Mouse (Mus musculus) stomach, postnatal 0 days (tissue): Measurements from ENCODE around the gene Gm10778. TPM values are rescaled to one million over a fixed set of nuclear protein-coding genes. Genes with fewer than 3 reads are reported as not detected.

Source experiments
- ATAC-seq: fragments of 200-750 bp; cut with Nextera tagmentation; 2 replicates; pipeline ENCODE4 v1.8.0; 2017; ENCODE audit not compliant: low FRiP score, low TSS enrichment
- DNase-seq: peaks from one replicate; pipeline ENCODE4 v3.0.0-alpha.2; 2016; ENCODE audit warnings: low spot score
- H3K27ac ChIP-seq: fragments of 300-500 bp; sonication (generic); replicated peaks from 2 replicates; pipeline ENCODE4 v1.5.1; 2014; ENCODE audit warnings: mild to moderate bottlenecking, control low read depth
- H3K27me3 ChIP-seq: fragments of 300-500 bp; sonication (generic); 2 replicates; pipeline ENCODE4 v1.6.1; 2014; ENCODE audit warnings: low read length; ENCODE audit not compliant: control insufficient read depth, insufficient read depth
- H3K36me3 ChIP-seq: fragments of 300-500 bp; sonication (generic); 2 replicates; pipeline ENCODE4 v1.6.1; 2014; ENCODE audit warnings: low read length, mixed read lengths; ENCODE audit not compliant: control insufficient read depth, insufficient read depth
- H3K4me1 ChIP-seq: fragments of 300-500 bp; sonication (generic); replicated peaks from 2 replicates; pipeline ENCODE4 v1.6.1; 2014; ENCODE audit warnings: antibody characterized with exemption; ENCODE audit not compliant: control insufficient read depth, insufficient read depth
- H3K4me2 ChIP-seq: fragments of 300-500 bp; sonication (generic); replicated peaks from 2 replicates; pipeline ENCODE4 v1.6.1; 2014; ENCODE audit warnings: low read depth, mild to moderate bottlenecking, control low read depth, moderate library complexity
- H3K4me3 ChIP-seq: fragments of 300-500 bp; sonication (generic); 2 replicates; pipeline ENCODE4 v1.5.1; 2014; ENCODE audit warnings: low read depth, low read length, control low read depth
- H3K9ac ChIP-seq: fragments of 300-500 bp; sonication (generic); 2 replicates; pipeline ENCODE4 v1.6.1; 2014; ENCODE audit warnings: mild to moderate bottlenecking, low read length, control low read depth, mixed read lengths
- H3K9me3 ChIP-seq: fragments of 300-500 bp; sonication (generic); 2 replicates; pipeline ENCODE4 v1.6.1; 2016; ENCODE audit warnings: low read length; ENCODE audit not compliant: control insufficient read depth
- CTCF ChIP-seq: IDR thresholded peaks from 2 replicates; pipeline ENCODE4 v1.5.1; 2016; ENCODE audit warnings: antibody characterized with exemption, low read depth, mild to moderate bottlenecking, moderate library complexity
- EP300 ChIP-seq: optimal IDR thresholded peaks from 2 replicates; pipeline ENCODE3; 2016; ENCODE audit warnings: antibody characterized with exemption
- WGBS: fragments of 180-500 bp; shearing (Covaris S2); extraction: QIAGEN DNeasy Blood & Tissue Kit; methylation state at CpG from one replicate; pipeline ENCODE4 v1.1.7; 2014; 5-methylcytosine and 5-hydroxymethylcytosine counted together
- polyA plus RNA-seq: library from polyadenylated mRNA; unstranded; fragments of >200 nt; fragmentation: Nextera tagmentation; extraction: Ambion mirVana; gene quantifications from 2 replicates; pipeline ENCODE4 v1.2.1, GENCODE M21; 2015

Gm10778 gene
- polyA plus RNA-seq, 1 experiment from 2014 or later: 2.4 TPM

GRCm38 (mm10) chr10:81602741-81603151 lies 46.1 kb upstream of the Gm10778 start:
- no peak for ATAC-seq
- peaks cover 12% of the 10 kb centered on the region for H3K4me1 ChIP-seq

DNA sequence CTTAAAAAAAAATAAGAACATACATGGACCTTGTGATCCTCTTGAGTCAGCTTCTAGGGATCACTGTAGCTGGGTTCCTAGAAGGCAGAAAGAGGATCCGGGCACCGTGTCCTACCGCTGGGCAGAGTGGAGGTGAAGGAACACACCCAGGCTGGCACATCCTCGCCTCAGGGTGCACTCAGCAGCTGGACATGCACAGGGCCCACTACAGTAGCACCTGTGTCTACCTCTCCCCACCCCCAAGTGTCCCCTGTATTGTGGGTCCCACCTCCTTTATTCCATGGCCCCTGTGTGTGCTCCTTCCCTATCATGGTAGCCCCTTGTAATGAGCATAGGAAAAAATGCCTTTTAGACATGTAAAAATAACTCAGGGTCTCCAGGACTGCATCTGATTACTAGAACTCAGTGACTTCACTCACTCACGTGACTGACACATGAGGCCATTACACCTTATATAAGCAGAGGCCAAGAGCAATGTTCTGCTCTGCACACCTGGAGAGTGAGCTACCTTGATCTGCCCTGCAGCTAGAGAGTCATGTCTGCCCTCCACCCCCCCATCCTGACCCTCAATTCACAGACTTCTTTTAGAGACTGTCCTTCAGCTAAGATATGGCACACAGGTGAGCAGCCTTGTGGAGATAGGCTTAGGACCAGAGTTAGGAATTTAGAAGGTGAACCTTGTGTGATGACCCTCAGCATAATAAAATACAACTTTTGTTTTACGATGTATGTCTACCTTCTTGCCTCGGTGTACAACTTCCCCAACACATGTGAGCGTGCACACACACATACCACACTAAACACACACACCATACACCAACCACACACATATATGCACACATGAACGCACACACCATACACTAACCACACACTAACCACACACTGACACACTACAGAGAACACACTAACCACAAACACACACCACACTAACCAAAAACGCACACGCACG lies 44.6 kb upstream of the Gm10778 start:
- no peak; the same call in 1 of the 2 replicates for ATAC-seq
- H3K27me3 ChIP-seq: no peaks in the 10 kb centered on the region
- TF ChIP-seq EP300: no peak
- TF ChIP-seq CTCF: no peak
- H3K27ac ChIP-seq: no peak overlapping the region
- no peaks in the 10 kb centered on the region for H3K36me3 ChIP-seq
- H3K9me3 ChIP-seq: no peaks in the 10 kb centered on the region
- WGBS: 79% methylated on average over 12 of the region's 12 CpGs
- H3K4me3 ChIP-seq: no peak overlapping the region
- no peak for DNase-seq
- H3K4me2 ChIP-seq: peak overlapping the region; percentile 59; the same call in 1 of the 2 replicates
- no peak overlapping the region for H3K9ac ChIP-seq
- peaks cover 12% of the 10 kb centered on the region for H3K4me1 ChIP-seq

More at GRCm38 (mm10) chr10:81602741-81603151, 46.1 kb upstream of the Gm10778 start:
- Histone ChIP-seq H3K36me3 (no peaks in the 10 kb centered on the region), H3K27ac (no peak overlapping the region), H3K9ac (no peak overlapping the region), H3K4me3 (no peak overlapping the region), H3K27me3 (no peaks in the 10 kb centered on the region), H3K4me2 (no peak overlapping the region), H3K9me3 (no peaks in the 10 kb centered on the region)
- DNase-seq: peak; percentile 37
- TF ChIP-seq EP300 (no peak), CTCF (peak; percentile 77)
- WGBS: 23% methylated on average over 4 of the region's 4 CpGs

DNA sequence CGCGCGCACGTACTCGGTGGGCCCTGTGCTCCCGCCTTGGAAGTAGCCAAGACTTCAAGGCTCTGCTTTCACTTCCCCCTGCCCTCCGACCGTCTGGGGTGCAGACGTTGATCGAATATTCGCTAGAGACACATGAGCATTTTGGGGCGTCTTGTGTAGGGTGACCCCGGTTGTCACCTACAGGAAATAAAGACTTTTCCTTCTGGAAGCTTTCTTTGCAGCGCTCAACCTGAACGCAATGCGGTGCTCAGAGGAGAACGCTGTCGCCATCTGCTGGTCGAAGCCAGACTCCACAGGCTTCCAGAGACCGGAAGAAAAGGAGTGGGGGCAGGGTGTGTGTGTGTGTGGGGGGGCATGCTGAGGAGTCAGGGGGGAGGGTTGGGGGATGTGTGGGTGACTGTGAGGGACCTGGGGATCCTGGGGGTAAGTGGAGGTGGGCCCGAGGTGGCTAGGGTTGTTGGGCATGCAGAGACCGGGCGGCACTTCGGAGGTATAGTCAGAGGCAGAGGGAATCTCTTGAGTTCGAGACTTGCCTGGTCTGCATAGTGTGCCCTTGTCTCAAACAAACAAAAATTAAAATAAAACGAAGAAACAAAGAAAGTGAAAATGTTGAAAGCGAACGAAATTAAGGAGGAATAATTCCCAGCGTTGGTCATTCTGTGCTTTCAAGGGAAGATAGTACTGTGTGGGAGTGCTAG lies 43.7 kb upstream of the Gm10778 start:
- 20% methylated on average over 29 of the region's 29 CpGs for WGBS
- peak; percentile 59 for ATAC-seq
- Histone ChIP-seq H3K4me3 (peak overlapping the region; percentile 28), H3K27ac (peak overlapping the region; percentile 86), H3K9ac (peak overlapping the region; percentile 47), H3K9me3 (no peaks in the 10 kb centered on the region), H3K4me1 (peaks cover 12% of the 10 kb centered on the region), H3K4me2 (peak overlapping the region; percentile 59), H3K27me3 (no peaks in the 10 kb centered on the region), H3K36me3 (no peaks in the 10 kb centered on the region)
- peak; percentile 91 for DNase-seq
- TF ChIP-seq CTCF (peak; percentile 94), EP300 (no peak)

- peak overlapping the region; percentile 86 for H3K27ac ChIP-seq
- H3K9me3 ChIP-seq: no peaks in the 10 kb centered on the region
- no peaks in the 10 kb centered on the region for H3K36me3 ChIP-seq
- no peak for DNase-seq
- H3K4me3 ChIP-seq: peak overlapping the region; percentile 28
- peak overlapping the region; percentile 59 for H3K4me2 ChIP-seq
- peaks cover 10% of the 10 kb centered on the region for H3K4me1 ChIP-seq
- no peaks in the 10 kb centered on the region for H3K27me3 ChIP-seq
- ATAC-seq: peak; percentile 1; the same call in 1 of the 2 replicates
- peak overlapping the region; percentile 47 for H3K9ac ChIP-seq
- WGBS: 2% methylated on average over 14 of the region's 14 CpGs
- TF ChIP-seq CTCF: no peak
- no peak for TF ChIP-seq EP300
Observed at GRCm38 (mm10) chr10:81605666-81605973, 43.2 kb upstream of the Gm10778 start.

DNA sequence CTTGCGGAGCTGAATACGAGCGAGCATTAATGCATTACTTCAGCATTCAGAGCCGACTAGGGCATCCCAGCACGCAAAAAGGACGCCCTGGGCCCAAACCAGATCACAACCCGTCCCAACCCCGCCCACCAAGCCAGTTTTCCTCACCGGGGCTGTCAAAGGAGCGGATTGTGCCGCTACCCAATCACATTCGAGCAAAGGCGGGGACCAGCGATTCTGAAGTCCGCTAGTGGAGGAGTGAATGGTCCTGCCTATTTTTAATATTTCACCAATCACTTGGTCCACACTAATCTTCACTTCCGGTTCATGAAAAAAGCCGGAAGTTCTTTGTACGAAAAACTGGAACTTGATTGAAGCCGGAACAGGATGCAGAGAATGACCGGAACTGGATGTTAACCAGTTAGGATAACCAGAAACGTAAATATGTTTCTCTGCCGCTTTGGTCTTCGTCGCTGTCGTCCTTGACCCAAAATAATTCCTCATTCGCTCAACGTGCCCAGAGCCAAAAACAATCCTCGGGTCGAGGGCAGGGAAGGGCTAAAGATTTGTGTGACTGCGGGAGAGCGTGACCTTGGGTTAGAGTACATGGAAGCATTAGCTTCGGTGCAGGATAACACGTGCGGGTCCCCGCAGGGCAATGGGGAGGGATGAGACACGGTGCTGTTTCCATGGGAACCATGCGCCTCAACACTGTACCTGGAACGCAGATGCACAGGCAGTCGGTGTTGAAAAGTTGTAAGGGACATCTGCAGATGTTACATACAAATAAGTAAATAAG lies 42.7 kb upstream of the Gm10778 start, which contains the start of gene BC025920:
TSS of gene BC025920 (plus strand) at position 297 of the 778 bp plus-strand sequence.
- WGBS: under 1% methylated on average over 39 of the region's 39 CpGs
- Histone ChIP-seq H3K4me3 (peak within 1 kb of the TSS; percentile 50), H3K9me3 (no peaks in the 10 kb centered on the region), H3K4me2 (peak within 1 kb of the TSS; percentile 73), H3K36me3 (no peaks in the 10 kb centered on the region), H3K9ac (peak within 1 kb of the TSS; percentile 61), H3K27ac (peak within 1 kb of the TSS; percentile 91), H3K4me1 (peaks cover 9% of the 10 kb centered on the region; the same call in 1 of the 2 replicates), H3K27me3 (no peaks in the 10 kb centered on the region)
- ATAC-seq: peak; percentile 93
- no peak for TF ChIP-seq EP300
- no peak for TF ChIP-seq CTCF
- DNase-seq: peak; percentile 96
